Mouse (Mus musculus): Measurements from ENCODE around the gene Cd70. TPM values are rescaled to one million over a fixed set of nuclear protein-coding genes. Genes with fewer than 3 reads are reported as not detected.

Gene Cd70
- polyA plus RNA-seq, 1 experiment from 2014 or later, result not detected

- Histone ChIP-seq H3K4me2 (no peak overlapping the region), H3K4me3 (replicated peaks) (no peak overlapping the region), H3K27me3 (peaks cover 41% of the 10 kb centered on the region), H3K4me1 (replicated peaks) (peaks cover 10% of the 10 kb centered on the region), H3K36me3 (replicated peaks) (no peaks in the 10 kb centered on the region), H3K9me3 (replicated peaks) (no peaks in the 10 kb centered on the region), H3K27ac (replicated peaks) (no peak overlapping the region), H3K9ac (no peak overlapping the region)
- 22% methylated on average over 1 of the region's 1 CpGs for WGBS (ENCODE audit: insufficient replicate concordance)
- ATAC-seq (ENCODE audit: insufficient read depth), result no peak
These were observed 39.6 kb downstream of the Cd70 start for GRCm38 (mm10) chr17:57110005-57110404.

DNA sequence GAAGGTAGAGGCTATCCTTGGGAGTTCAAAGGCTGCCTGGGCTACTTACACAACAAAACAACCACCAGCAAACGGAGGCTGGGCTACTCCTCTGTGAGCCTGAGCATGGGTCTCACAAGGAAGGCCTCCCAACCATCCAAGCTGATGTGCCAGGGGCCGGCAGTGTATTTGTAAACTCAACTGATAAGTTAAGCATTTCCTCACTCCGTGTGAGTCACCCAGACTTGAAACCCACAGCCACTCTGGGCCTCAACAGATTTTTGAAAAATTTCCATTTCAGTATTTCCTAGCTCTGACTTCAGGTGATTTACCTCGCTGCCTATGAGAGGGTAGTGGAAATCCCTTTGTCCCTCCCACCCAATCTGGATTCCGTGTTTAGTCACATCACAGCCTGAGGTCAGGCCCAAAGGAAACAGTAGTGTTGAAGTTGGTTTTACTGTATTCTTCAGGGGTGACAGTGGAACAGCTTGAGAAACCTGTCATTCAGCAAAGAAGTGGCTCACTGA, 40.9 kb downstream of the Cd70 start:
- Histone ChIP-seq H3K4me1 (replicated peaks) (peaks cover 10% of the 10 kb centered on the region), H3K4me3 (replicated peaks) (no peak overlapping the region), H3K9ac (no peak overlapping the region), H3K36me3 (replicated peaks) (no peaks in the 10 kb centered on the region), H3K27ac (replicated peaks) (no peak overlapping the region), H3K4me2 (no peak overlapping the region), H3K9me3 (replicated peaks) (no peaks in the 10 kb centered on the region), H3K27me3 (peaks cover 43% of the 10 kb centered on the region)
- ATAC-seq (ENCODE audit: insufficient read depth), result no peak
- 39% methylated on average over 5 of the region's 5 CpGs for WGBS (ENCODE audit: insufficient replicate concordance)

GRCm38 (mm10) chr17:57108040-57108665, 41.4 kb downstream of the Cd70 start:
- no peaks in the 10 kb centered on the region for H3K36me3 ChIP-seq (replicated peaks)
- no peak overlapping the region for H3K4me2 ChIP-seq
- peaks cover 45% of the 10 kb centered on the region for H3K27me3 ChIP-seq
- H3K27ac ChIP-seq (replicated peaks), result no peak overlapping the region
- WGBS (ENCODE audit: insufficient replicate concordance), result 56% methylated on average over 7 of the region's 7 CpGs
- H3K9me3 ChIP-seq (replicated peaks), result no peaks in the 10 kb centered on the region
- peaks cover 10% of the 10 kb centered on the region for H3K4me1 ChIP-seq (replicated peaks)
- H3K4me3 ChIP-seq (replicated peaks), result no peak overlapping the region
- H3K9ac ChIP-seq, result no peak overlapping the region
- ATAC-seq (ENCODE audit: insufficient read depth), result no peak

DNA sequence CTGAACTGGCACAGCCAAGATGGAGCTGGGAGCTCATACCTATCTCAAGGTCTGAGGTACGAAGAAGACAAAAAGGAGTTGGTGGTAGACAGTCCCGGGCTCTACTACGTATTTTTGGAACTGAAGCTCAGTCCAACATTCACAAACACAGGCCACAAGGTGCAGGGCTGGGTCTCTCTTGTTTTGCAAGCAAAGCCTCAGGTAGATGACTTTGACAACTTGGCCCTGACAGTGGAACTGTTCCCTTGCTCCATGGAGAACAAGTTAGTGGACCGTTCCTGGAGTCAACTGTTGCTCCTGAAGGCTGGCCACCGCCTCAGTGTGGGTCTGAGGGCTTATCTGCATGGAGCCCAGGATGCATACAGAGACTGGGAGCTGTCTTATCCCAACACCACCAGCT, 42.5 kb downstream of the Cd70 start:
- Histone ChIP-seq H3K36me3 (replicated peaks) (no peaks in the 10 kb centered on the region), H3K9ac (no peak overlapping the region), H3K4me1 (replicated peaks) (peaks cover 10% of the 10 kb centered on the region), H3K9me3 (replicated peaks) (no peaks in the 10 kb centered on the region), H3K4me2 (no peak overlapping the region), H3K4me3 (replicated peaks) (no peak overlapping the region), H3K27ac (replicated peaks) (no peak overlapping the region), H3K27me3 (peaks cover 45% of the 10 kb centered on the region)
- WGBS (ENCODE audit: insufficient replicate concordance), result 65% methylated on average over 5 of the region's 5 CpGs
- ATAC-seq (ENCODE audit: insufficient read depth), result no peak

GRCm38 (mm10) chr17:57106035-57106368, 43.6 kb downstream of the Cd70 start:
- Histone ChIP-seq H3K4me3 (replicated peaks) (peak overlapping the region; percentile 53), H3K4me1 (replicated peaks) (peaks cover 10% of the 10 kb centered on the region), H3K27ac (replicated peaks) (no peak overlapping the region), H3K36me3 (replicated peaks) (no peaks in the 10 kb centered on the region), H3K9ac (no peak overlapping the region), H3K4me2 (peak overlapping the region; percentile 74), H3K9me3 (replicated peaks) (no peaks in the 10 kb centered on the region), H3K27me3 (peaks cover 45% of the 10 kb centered on the region)
- WGBS (ENCODE audit: insufficient replicate concordance), result 19% methylated on average over 9 of the region's 9 CpGs
- no peak for ATAC-seq (ENCODE audit: insufficient read depth)

GRCm38 (mm10) chr17:57105181-57106034, 44.2 kb downstream of the Cd70 start, which contains the start of gene Tnfsf9:
TSS of gene Tnfsf9 (plus strand) at chr17:57105325.
- no peaks in the 10 kb centered on the region for H3K9me3 ChIP-seq (replicated peaks)
- no peak within 1 kb of the TSS for H3K27ac ChIP-seq (replicated peaks)
- no peak within 1 kb of the TSS for H3K9ac ChIP-seq
- H3K27me3 ChIP-seq, result peaks cover 45% of the 10 kb centered on the region
- 0 out of 2 replicates have a peak, but pooled peaks have one; percentile 42 for ATAC-seq (ENCODE audit: insufficient read depth)
- H3K36me3 ChIP-seq (replicated peaks), result no peaks in the 10 kb centered on the region
- WGBS (ENCODE audit: insufficient replicate concordance), result 1% methylated on average over 60 of the region's 61 CpGs
- peak within 1 kb of the TSS; percentile 74 for H3K4me2 ChIP-seq
- H3K4me3 ChIP-seq (replicated peaks), result peak within 1 kb of the TSS; percentile 53
- H3K4me1 ChIP-seq (replicated peaks), result peaks cover 10% of the 10 kb centered on the region

- Histone ChIP-seq H3K9me3 (replicated peaks) (no peaks in the 10 kb centered on the region), H3K27ac (replicated peaks) (no peak overlapping the region), H3K36me3 (replicated peaks) (no peaks in the 10 kb centered on the region), H3K4me3 (replicated peaks) (peak overlapping the region; percentile 53), H3K9ac (no peak overlapping the region), H3K27me3 (peaks cover 43% of the 10 kb centered on the region), H3K4me1 (replicated peaks) (peaks cover 10% of the 10 kb centered on the region), H3K4me2 (peak overlapping the region; percentile 74)
- ATAC-seq (ENCODE audit: insufficient read depth), result no peak
- WGBS (ENCODE audit: insufficient replicate concordance), result 28% methylated on average over 4 of the region's 4 CpGs
These were observed 45.1 kb downstream of the Cd70 start for GRCm38 (mm10) chr17:57104496-57104895.

GRCm38 (mm10) chr17:57102276-57102675, 47.3 kb downstream of the Cd70 start:
- Histone ChIP-seq H3K36me3 (replicated peaks) (no peaks in the 10 kb centered on the region), H3K9ac (no peak overlapping the region), H3K27me3 (peaks cover 37% of the 10 kb centered on the region), H3K4me3 (replicated peaks) (no peak overlapping the region), H3K9me3 (replicated peaks) (no peaks in the 10 kb centered on the region), H3K4me1 (replicated peaks) (peaks cover 13% of the 10 kb centered on the region), H3K4me2 (no peak overlapping the region), H3K27ac (replicated peaks) (no peak overlapping the region)
- WGBS (ENCODE audit: insufficient replicate concordance), result 52% methylated on average over 2 of the region's 2 CpGs
- ATAC-seq (ENCODE audit: insufficient read depth), result no peak

- H3K9me3 ChIP-seq (replicated peaks), result no peaks in the 10 kb centered on the region
- no peak overlapping the region for H3K9ac ChIP-seq
- peaks cover 16% of the 10 kb centered on the region for H3K27me3 ChIP-seq
- H3K36me3 ChIP-seq (replicated peaks), result no peaks in the 10 kb centered on the region
- peak overlapping the region; percentile 23; the same call in 1 of the 2 replicates for H3K4me2 ChIP-seq
- no peak overlapping the region for H3K4me3 ChIP-seq (replicated peaks)
- peaks cover 12% of the 10 kb centered on the region for H3K4me1 ChIP-seq (replicated peaks)
- ATAC-seq (ENCODE audit: insufficient read depth), result peak; percentile 40; the same call in 1 of the 2 replicates
- H3K27ac ChIP-seq (replicated peaks), result no peak overlapping the region
- WGBS (ENCODE audit: insufficient replicate concordance), result 5% methylated on average over 10 of the region's 10 CpGs
These were observed 49.8 kb downstream of the Cd70 start for GRCm38 (mm10) chr17:57099629-57100325.

DNA sequence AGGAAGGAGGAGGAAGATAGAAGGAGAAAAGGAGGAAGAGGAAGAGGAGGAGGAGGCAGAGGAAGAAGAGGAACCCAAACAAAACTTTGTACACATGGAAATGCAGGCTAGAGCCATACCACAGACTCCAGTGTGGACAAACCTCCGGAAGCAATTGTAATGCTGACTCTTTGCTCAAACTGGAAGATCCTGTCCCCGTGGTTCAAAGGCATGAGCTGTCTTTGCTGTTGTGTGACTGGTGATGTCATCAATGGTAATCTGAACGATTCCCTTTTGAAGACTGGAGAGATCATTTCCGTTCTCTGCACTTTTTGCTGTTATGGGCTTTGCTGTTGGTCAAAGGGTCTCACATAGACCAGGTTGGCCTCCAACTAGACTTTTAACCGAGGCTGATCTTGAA, 51.3 kb downstream of the Cd70 start:
- Histone ChIP-seq H3K4me2 (no peak overlapping the region), H3K9me3 (replicated peaks) (no peaks in the 10 kb centered on the region), H3K4me1 (replicated peaks) (peaks cover 12% of the 10 kb centered on the region), H3K36me3 (replicated peaks) (no peaks in the 10 kb centered on the region), H3K27me3 (peaks cover 4% of the 10 kb centered on the region; the same call in 1 of the 2 replicates), H3K4me3 (replicated peaks) (no peak overlapping the region), H3K9ac (no peak overlapping the region), H3K27ac (replicated peaks) (no peak overlapping the region)
- WGBS (ENCODE audit: insufficient replicate concordance), result 41% methylated on average over 5 of the region's 5 CpGs
- ATAC-seq (ENCODE audit: insufficient read depth), result no peak

- Histone ChIP-seq H3K27me3 (peaks cover 4% of the 10 kb centered on the region; the same call in 1 of the 2 replicates), H3K9ac (no peak overlapping the region), H3K9me3 (replicated peaks) (no peaks in the 10 kb centered on the region), H3K36me3 (replicated peaks) (no peaks in the 10 kb centered on the region), H3K27ac (replicated peaks) (no peak overlapping the region), H3K4me1 (replicated peaks) (peaks cover 12% of the 10 kb centered on the region), H3K4me2 (peak overlapping the region; percentile 44), H3K4me3 (replicated peaks) (peak overlapping the region; percentile 17; the same call in 1 of the 2 replicates)
- 0% methylated on average over 11 of the region's 11 CpGs for WGBS (ENCODE audit: insufficient replicate concordance)
- ATAC-seq (ENCODE audit: insufficient read depth), result peak; percentile 67
These were observed 53.0 kb downstream of the Cd70 start for GRCm38 (mm10) chr17:57096623-57096920.
